ENCODE assay signal across 25 mouse cellular contexts in the genomic region with DNA sequence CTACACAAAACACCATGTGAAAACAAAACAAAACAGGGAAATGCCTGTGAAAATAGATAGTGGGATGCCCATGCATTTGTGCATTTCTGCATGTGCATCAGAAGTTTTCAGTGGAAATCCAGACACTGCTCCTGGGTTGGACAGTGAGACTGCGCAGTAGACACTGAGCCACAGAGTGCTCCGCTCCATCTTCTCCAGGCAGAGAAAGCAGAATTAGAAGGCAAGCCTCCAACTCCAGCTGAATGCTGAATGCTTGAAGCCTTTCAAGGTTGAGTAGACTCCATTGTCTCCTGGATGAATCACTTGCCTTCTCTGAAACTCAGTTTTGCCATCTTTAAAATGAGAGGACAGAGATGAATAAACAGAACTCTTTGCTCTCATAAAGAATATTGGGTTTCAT.
"Had no signal": no experiment of that assay in that cellular context is flagged by ENCODE, and none has a peak within 500 bp of the region (broad histone marks: within the 10 kb centered on the region; RNA-seq: fewer than 3 reads in every experiment).

No protein-coding gene starts in this region.

- H3K4me3 ChIP-seq: heart, adult 2 months; heart, embryonic 13.5 days; heart, embryonic 15.5 days; hindbrain, embryonic 13.5 days; hindbrain, embryonic 15.5 days; layer of hippocampus, adult 2 months; left cerebral cortex, adult 2 months; limb, embryonic 10.5 days; limb, embryonic 12.5 days; liver, embryonic 13.5 days had no signal

- ATAC-seq: hindbrain, postnatal 0 days; intestine, postnatal 0 days had no signal

- H3K27me3 ChIP-seq: heart, embryonic 13.5 days; heart, embryonic 15.5 days; hindbrain, embryonic 13.5 days; hindbrain, embryonic 15.5 days; limb, embryonic 12.5 days; liver, embryonic 13.5 days had no signal

- H3K4me1 ChIP-seq: heart, embryonic 13.5 days; heart, embryonic 15.5 days; hindbrain, embryonic 13.5 days; hindbrain, embryonic 15.5 days; liver, embryonic 13.5 days had no signal

- H3K9ac ChIP-seq: heart, embryonic 13.5 days; heart, embryonic 15.5 days; hindbrain, embryonic 13.5 days; hindbrain, embryonic 15.5 days; limb, embryonic 12.5 days; liver, embryonic 13.5 days had no signal

- H3K36me3 ChIP-seq: heart, embryonic 13.5 days; heart, embryonic 15.5 days; hindbrain, embryonic 13.5 days; hindbrain, embryonic 15.5 days; limb, embryonic 10.5 days; limb, embryonic 12.5 days; liver, embryonic 13.5 days had no signal

- H3K4me2 ChIP-seq: heart, embryonic 11.5 days; heart, embryonic 13.5 days; heart, embryonic 15.5 days; hindbrain, embryonic 13.5 days; hindbrain, embryonic 15.5 days; limb, embryonic 12.5 days; liver, embryonic 11.5 days; liver, embryonic 13.5 days had no signal

- H3K27ac ChIP-seq: heart, adult 2 months; heart, embryonic 13.5 days; heart, embryonic 15.5 days; hindbrain, embryonic 13.5 days; hindbrain, embryonic 15.5 days; hindbrain, postnatal 0 days; layer of hippocampus, adult 2 months; left cerebral cortex, adult 2 months; limb, embryonic 10.5 days; limb, embryonic 12.5 days; liver, embryonic 13.5 days had no signal

- H3K9me3 ChIP-seq: heart, embryonic 13.5 days; heart, embryonic 15.5 days; hindbrain, embryonic 13.5 days; hindbrain, embryonic 15.5 days; limb, embryonic 10.5 days; limb, embryonic 12.5 days; liver, embryonic 13.5 days had no signal

- DNase-seq: gastrocnemius, postnatal 14 days; gastrocnemius, postnatal 36 days; heart, adult 11 months; heart, adult 2 months; heart, postnatal 14 days; heart, postnatal 36 days; kidney, adult 18-20 months; kidney, adult 8-10 months; kidney, postnatal 10 days; kidney, postnatal 25 days; kidney, postnatal 4 days; liver; liver, embryonic 13.5 days had no signal
